Mouse (Mus musculus) forebrain, embryonic 14.5 days (tissue): ENCODE data around the gene P2ry13. TPM values are rescaled to one million over a fixed set of nuclear protein-coding genes. Genes with fewer than 3 reads are reported as not detected.

Source experiments
- ATAC-seq: fragments of 200-750 bp; cut with Nextera tagmentation; 2 replicates; pipeline ENCODE4 v1.8.0; 2017; ENCODE audit warnings: mild to moderate bottlenecking, moderate library complexity
- DNase-seq: peaks from one replicate; pipeline ENCODE4 v3.0.0-alpha.2; 2015; ENCODE audit warnings: low spot score
- H3K27ac ChIP-seq: fragments of 300-500 bp; sonication (generic); 2 replicates; pipeline ENCODE4 v1.5.1; 2014; ENCODE audit warnings: low read depth, mild to moderate bottlenecking, control low read depth, low read length, moderate library complexity
- H3K27me3 ChIP-seq: fragments of 300-500 bp; sonication (generic); replicated peaks from 2 replicates; pipeline ENCODE4 v1.6.1; 2014; ENCODE audit warnings: low read length, control low read depth, mixed read lengths; ENCODE audit not compliant: control insufficient read depth, insufficient read depth
- H3K36me3 ChIP-seq: fragments of 300-500 bp; sonication (generic); 2 replicates; pipeline ENCODE4 v1.6.1; 2014; ENCODE audit warnings: low read length, control low read depth; ENCODE audit not compliant: control insufficient read depth, insufficient read depth
- H3K4me1 ChIP-seq: fragments of 300-500 bp; sonication (generic); 2 replicates; pipeline ENCODE4 v1.6.1; 2014; ENCODE audit warnings: antibody characterized with exemption, low read length, control low read depth; ENCODE audit not compliant: control insufficient read depth, insufficient read depth
- H3K4me2 ChIP-seq: fragments of 300-500 bp; sonication (generic); 2 replicates; pipeline ENCODE4 v1.6.1; 2014; ENCODE audit warnings: mild to moderate bottlenecking, control low read depth, low read length
- H3K4me3 ChIP-seq: fragments of 300-500 bp; sonication (generic); 2 replicates; pipeline ENCODE4 v1.5.1; 2014; ENCODE audit warnings: low read depth, low read length, control low read depth
- H3K9ac ChIP-seq: fragments of 300-500 bp; sonication (generic); 2 replicates; pipeline ENCODE4 v1.6.1; 2014; ENCODE audit warnings: mild to moderate bottlenecking, low read length, control low read depth, moderate library complexity
- H3K9me3 ChIP-seq: fragments of 300-500 bp; sonication (generic); replicated peaks from 2 replicates; pipeline ENCODE4 v1.6.1; 2016; ENCODE audit warnings: low read length, control low read depth, mixed read lengths; ENCODE audit not compliant: control insufficient read depth
- WGBS: fragments of 180-500 bp; shearing (Covaris S2); extraction: QIAGEN DNeasy Blood & Tissue Kit; methylation state at CpG from one replicate; pipeline ENCODE4 v1.1.7; 2014; 5-methylcytosine and 5-hydroxymethylcytosine counted together
- polyA plus RNA-seq: library from polyadenylated mRNA; unstranded; fragments of >200 nt; fragmentation: Nextera tagmentation; extraction: Ambion mirVana; gene quantifications from 2 replicates; pipeline ENCODE4 v1.2.1, GENCODE M21; 2014

Gene P2ry13
- polyA plus RNA-seq: 1.7 and 2.4 TPM in 2 replicates

DNA sequence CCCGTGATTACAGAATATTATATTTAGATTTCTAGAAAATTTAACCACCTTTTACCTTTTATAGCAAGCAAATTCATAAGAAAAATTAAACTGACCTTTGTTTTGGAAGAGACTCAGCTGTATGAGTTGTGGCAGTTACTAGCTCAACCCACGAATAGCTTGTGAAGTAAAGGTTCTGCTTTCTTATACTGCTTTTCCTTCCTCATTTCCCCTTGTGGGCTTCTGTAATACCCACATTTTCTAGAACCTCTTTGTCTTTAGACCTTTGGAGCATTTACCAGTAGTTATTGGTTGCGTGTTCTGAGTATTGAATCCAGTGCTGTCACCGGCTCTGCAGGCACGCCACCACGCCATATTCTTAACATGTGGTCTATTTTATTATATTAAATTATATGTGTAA, at the start of gene P2ry13:
P2ry13 (minus strand) TSS at position 156 of the 400 bp plus-strand sequence.
- no peak within 1 kb of the TSS for H3K9ac ChIP-seq
- no peaks in the 10 kb centered on the region for H3K9me3 ChIP-seq
- no peaks in the 10 kb centered on the region for H3K36me3 ChIP-seq
- H3K4me2 ChIP-seq: no peak within 1 kb of the TSS
- H3K27me3 ChIP-seq: no peaks in the 10 kb centered on the region
- ATAC-seq (no peak), DNase-seq (no peak)
- no peak within 1 kb of the TSS for H3K27ac ChIP-seq
- H3K4me1 ChIP-seq: no peaks in the 10 kb centered on the region
- WGBS: 96% methylated on average over 6 of the region's 6 CpGs
- H3K4me3 ChIP-seq: no peak within 1 kb of the TSS

DNA sequence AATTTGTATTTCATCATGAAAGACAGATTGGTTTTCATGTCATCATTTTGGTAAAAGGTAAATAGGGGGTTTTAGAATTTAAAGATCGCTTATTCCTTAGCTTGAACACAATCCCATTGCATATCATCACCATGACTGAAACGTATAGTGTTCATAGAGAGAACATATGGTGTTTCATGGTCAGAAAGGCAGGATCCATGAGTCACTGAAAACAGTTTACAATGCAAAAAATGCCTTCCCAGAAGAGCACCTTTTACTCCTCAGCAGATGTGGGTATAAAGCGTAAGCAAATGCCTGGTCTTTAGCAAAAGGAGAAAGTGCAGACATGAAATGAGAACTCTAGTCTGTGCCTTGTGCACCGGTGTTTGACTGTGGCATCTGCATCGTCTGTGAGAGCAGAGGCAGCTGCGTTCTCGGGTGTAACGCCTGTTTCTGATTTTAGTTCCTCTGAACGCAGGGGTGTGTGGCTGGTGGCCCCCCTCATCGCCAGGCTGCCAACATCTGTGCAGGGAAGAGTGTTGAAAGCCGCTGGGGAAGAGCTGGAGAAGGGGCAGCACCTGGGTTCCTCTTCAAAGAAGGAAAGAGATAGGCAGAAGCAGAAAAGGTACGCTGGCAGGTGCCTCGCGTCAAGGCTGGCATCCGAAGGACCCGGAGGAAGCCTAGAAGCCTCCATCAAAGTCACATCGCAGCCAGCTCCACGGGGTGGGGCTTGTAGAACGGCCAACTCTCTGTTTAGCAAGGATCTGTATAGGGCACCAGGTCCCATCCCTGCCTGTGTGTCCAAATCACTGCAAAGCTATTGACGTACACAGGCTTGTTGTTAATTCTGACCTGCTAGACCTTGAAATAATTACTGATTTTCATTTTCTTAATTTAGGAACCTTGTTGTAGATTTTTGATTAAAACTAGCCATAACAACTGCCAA, 47.3 kb upstream of the P2ry13 start:
- DNase-seq (no peak), ATAC-seq (no peak)
- H3K36me3 ChIP-seq: no peaks in the 10 kb centered on the region
- WGBS: 92% methylated on average over 20 of the region's 20 CpGs
- H3K9me3 ChIP-seq: no peaks in the 10 kb centered on the region
- H3K9ac ChIP-seq: no peak overlapping the region
- no peak overlapping the region for H3K4me3 ChIP-seq
- H3K4me2 ChIP-seq: no peak overlapping the region
- no peaks in the 10 kb centered on the region for H3K27me3 ChIP-seq
- H3K27ac ChIP-seq: no peak overlapping the region
- H3K4me1 ChIP-seq: peaks cover 9% of the 10 kb centered on the region

DNA sequence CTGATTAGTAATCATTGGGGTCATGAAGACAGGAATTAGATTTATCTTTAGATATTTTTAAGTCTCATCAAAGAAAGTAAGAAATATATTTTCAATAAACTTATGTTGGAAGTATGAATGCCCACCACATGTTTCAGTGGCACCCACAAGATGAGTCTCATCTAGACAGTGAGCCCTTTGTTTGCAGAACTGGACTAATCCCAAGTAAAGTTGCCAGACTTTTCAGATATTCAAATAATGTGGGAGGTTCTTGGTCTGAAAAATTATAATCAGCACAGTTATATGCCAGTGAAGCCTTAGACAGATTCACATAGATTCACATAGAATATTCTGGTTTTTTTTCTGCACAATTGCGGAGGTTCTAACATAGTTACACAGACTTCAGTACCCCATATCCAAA, 39.8 kb upstream of the P2ry13 start:
- Histone ChIP-seq H3K4me2 (no peak overlapping the region), H3K9me3 (no peaks in the 10 kb centered on the region), H3K4me1 (peaks cover 5% of the 10 kb centered on the region; the same call in 1 of the 2 replicates), H3K27ac (no peak overlapping the region), H3K4me3 (no peak overlapping the region), H3K36me3 (no peaks in the 10 kb centered on the region), H3K9ac (no peak overlapping the region), H3K27me3 (no peaks in the 10 kb centered on the region)
- DNase-seq: no peak
- ATAC-seq: no peak
- WGBS: 93% methylated on average over 1 of the region's 1 CpGs

DNA sequence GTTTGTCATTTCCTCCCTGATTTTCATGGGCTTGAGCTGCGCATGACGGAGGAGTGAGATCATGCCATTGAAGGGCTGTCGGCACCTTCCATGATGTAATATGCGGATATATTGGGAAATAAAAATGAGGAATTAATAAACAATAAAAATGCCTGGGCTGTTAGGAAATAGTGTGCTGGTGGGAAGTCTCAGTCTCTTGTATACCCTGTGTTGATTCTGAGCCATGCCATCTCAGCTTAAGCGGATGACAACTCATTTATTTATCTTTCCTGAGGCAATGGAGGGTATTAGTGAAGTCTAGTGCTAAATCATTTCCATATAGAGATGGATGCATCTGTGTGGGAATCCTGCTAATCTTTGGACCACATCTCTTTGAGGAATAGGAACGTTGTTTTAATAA, 37.3 kb upstream of the P2ry13 start:
- Histone ChIP-seq H3K9ac (no peak overlapping the region), H3K27ac (no peak overlapping the region), H3K4me3 (no peak overlapping the region), H3K9me3 (no peaks in the 10 kb centered on the region), H3K4me1 (peaks cover 5% of the 10 kb centered on the region; the same call in 1 of the 2 replicates), H3K27me3 (no peaks in the 10 kb centered on the region), H3K4me2 (no peak overlapping the region), H3K36me3 (no peaks in the 10 kb centered on the region)
- ATAC-seq (no peak), DNase-seq (no peak)
- 90% methylated on average over 6 of the region's 6 CpGs for WGBS

DNA sequence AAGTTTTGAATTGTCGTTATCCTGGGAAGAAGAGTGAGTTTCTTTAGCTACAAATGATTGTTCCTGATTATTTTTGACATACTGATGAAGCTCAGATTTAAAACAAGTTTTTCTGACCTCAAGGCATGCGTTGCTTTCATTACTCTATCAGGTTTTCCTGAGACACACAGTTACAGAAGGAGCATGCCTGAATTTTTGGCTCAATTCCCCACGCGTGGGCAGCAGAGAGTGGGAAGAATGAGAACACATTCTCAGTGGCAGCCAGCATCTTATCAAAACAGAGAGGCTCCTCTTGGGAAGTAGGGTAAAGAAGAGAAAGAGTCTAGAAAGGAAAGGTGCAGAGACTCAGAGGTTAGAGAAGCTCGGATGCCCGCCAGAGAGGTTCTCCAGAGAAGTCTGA, 32.7 kb upstream of the P2ry13 start:
- ATAC-seq: no peak

DNA sequence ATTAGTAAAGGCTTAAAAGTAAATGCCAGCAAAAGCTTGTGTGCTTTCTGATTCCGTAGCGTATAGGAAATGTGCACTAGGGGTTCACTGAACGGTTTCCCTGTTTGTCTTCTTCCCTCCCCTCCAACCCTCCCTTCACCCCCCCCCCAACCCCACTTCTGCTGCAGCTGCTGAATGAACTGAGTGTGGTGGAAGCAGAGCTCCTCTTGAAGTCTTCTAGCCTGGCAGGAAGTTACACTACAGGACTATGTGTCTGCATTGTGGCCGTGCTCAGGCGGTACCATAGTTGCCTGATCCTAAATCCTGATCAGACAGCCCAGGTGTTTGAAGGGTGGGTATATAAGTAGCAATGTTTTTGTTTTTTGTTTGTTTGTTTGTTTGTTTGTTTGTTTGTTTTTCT, 24.2 kb upstream of the P2ry13 start:
- no peaks in the 10 kb centered on the region for H3K4me1 ChIP-seq
- H3K27me3 ChIP-seq: no peaks in the 10 kb centered on the region
- H3K36me3 ChIP-seq: no peaks in the 10 kb centered on the region
- WGBS: 79% methylated on average over 5 of the region's 5 CpGs
- DNase-seq (no peak), ATAC-seq (no peak)
- H3K9me3 ChIP-seq: no peaks in the 10 kb centered on the region
- no peak overlapping the region for H3K4me2 ChIP-seq
- H3K27ac ChIP-seq: no peak overlapping the region
- no peak overlapping the region for H3K4me3 ChIP-seq
- no peak overlapping the region for H3K9ac ChIP-seq

More for the DNA sequence above, 32.7 kb upstream of the P2ry13 start:
- H3K4me3 ChIP-seq: no peak overlapping the region
- no peak overlapping the region for H3K27ac ChIP-seq
- no peak overlapping the region for H3K9ac ChIP-seq
- no peak for DNase-seq
- no peaks in the 10 kb centered on the region for H3K9me3 ChIP-seq
- H3K27me3 ChIP-seq: no peaks in the 10 kb centered on the region
- no peaks in the 10 kb centered on the region for H3K4me1 ChIP-seq
- no peaks in the 10 kb centered on the region for H3K36me3 ChIP-seq
- no peak overlapping the region for H3K4me2 ChIP-seq
- 79% methylated on average over 6 of the region's 6 CpGs for WGBS

DNA sequence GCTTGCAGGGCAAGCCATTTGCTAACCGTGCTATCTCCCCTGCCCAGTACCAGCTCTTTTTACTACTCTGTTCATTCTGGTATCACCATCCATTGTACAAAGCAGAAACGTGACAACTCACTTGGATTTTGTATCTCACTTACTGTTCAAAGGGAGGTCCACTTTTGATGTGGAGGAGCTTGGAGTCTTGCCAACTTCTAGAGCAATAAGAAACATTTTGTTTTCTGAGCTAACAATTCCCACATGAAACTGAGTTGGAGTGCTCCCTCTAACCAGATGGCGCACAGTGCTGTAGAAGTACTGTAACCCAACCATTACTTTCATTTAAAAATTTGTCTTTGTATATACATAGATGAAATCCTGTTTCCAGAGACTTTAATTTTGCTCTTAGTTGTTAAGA, 20.2 kb upstream of the P2ry13 start:
- DNase-seq: peak; percentile 20
- H3K36me3 ChIP-seq: no peaks in the 10 kb centered on the region
- no peak overlapping the region for H3K4me2 ChIP-seq
- WGBS: 71% methylated on average over 3 of the region's 3 CpGs
- no peak overlapping the region for H3K9ac ChIP-seq
- H3K4me3 ChIP-seq: no peak overlapping the region
- no peaks in the 10 kb centered on the region for H3K27me3 ChIP-seq
- no peaks in the 10 kb centered on the region for H3K4me1 ChIP-seq
- no peak overlapping the region for H3K27ac ChIP-seq
- H3K9me3 ChIP-seq: no peaks in the 10 kb centered on the region
- no peak for ATAC-seq

DNA sequence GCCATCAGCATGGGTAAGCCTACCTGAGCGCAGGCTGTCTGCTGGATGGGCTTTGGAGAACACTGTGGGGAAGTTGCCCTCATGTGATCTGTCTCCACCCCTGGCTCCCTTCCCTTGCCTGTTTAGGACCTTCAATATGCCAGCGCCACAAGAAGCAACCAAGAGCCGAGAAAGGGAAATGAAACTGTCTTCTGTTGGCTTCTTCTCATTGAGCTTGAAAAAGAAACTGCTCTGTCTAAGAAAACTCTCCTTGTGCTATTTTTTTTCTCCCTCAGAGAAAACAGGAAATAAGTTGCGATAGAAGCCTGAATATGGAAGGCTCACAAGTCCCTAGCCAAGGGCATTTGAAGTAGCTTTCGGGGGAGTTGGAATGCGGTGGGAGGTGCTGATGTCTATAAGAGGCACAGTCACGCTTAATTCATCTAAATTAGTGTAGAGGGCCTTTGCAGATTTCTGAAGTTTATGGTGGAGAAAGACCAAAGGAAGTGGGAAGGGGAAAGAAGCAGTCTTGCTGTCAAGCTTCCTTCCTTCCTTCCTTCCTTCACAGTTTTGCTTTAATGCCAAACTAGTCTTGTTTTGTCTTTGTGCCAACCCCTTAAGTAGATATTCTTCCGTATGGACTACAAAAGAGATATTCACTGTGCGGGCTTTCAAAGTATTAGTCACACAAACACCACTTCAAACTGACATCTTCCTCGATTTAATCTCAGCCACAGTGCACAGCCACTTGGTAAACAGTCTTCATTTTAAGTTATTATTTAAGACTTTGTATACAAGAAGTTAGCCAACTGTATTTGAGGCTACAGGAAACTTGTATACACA, 18.3 kb upstream of the P2ry13 start:
- Histone ChIP-seq H3K27ac (no peak overlapping the region), H3K4me2 (no peak overlapping the region), H3K36me3 (no peaks in the 10 kb centered on the region), H3K9me3 (no peaks in the 10 kb centered on the region), H3K4me1 (no peaks in the 10 kb centered on the region), H3K27me3 (no peaks in the 10 kb centered on the region), H3K4me3 (no peak overlapping the region), H3K9ac (no peak overlapping the region)
- no peak for ATAC-seq
- DNase-seq: no peak
- WGBS: 78% methylated on average over 10 of the region's 10 CpGs

DNA sequence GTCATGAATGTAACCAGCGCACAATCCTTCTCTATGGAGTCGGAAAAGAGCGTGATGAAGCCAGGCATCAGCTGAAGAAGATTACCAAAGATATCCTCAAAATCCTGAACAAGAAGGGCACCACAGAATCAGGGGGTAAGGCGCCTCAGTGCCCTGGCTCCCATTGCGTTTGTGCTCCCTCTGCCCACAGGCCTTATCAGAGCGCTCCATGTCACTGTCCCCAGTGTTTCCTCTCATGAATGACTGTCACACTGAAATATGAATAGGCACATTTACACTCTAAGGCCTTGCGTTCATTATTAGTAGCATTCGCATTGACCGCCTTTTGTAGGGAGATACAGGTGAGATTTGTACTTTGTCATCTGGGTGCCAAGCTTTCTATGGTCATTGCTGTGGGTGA, 17.0 kb upstream of the P2ry13 start:
- ATAC-seq: no peak

More for the DNA sequence above, 17.0 kb upstream of the P2ry13 start:
- H3K9ac ChIP-seq: no peak overlapping the region
- DNase-seq: no peak
- no peaks in the 10 kb centered on the region for H3K9me3 ChIP-seq
- WGBS: 96% methylated on average over 9 of the region's 9 CpGs
- H3K4me3 ChIP-seq: no peak overlapping the region
- no peaks in the 10 kb centered on the region for H3K4me1 ChIP-seq
- no peaks in the 10 kb centered on the region for H3K36me3 ChIP-seq
- H3K4me2 ChIP-seq: no peak overlapping the region
- H3K27me3 ChIP-seq: no peaks in the 10 kb centered on the region
- no peak overlapping the region for H3K27ac ChIP-seq
